Mouse (Mus musculus): ENCODE data around the gene Rem2. TPM values are rescaled to one million over a fixed set of nuclear protein-coding genes. Genes with fewer than 3 reads are reported as not detected.

The Rem2 gene
- polyA plus RNA-seq, 1 experiment from 2014 or later, result 2.0 TPM

- Histone ChIP-seq H3K9me3 (no peaks in the 10 kb centered on the region), H3K9ac (peak overlapping the region; percentile 40; the same call in 1 of the 2 replicates), H3K36me3 (peaks cover 13% of the 10 kb centered on the region), H3K27me3 (replicated peaks) (no peaks in the 10 kb centered on the region), H3K27ac (replicated peaks) (peak overlapping the region; percentile 58), H3K4me1 (peaks cover 38% of the 10 kb centered on the region), H3K4me2 (no peak overlapping the region), H3K4me3 (no peak overlapping the region)
- 22% methylated on average over 3 of the region's 3 CpGs for WGBS
- ATAC-seq (ENCODE audit: extremely low read depth, insufficient number of reproducible peaks, low FRiP score, low TSS enrichment), result no peak
Measured at GRCm38 (mm10) chr14:54445476-54445875, 30.4 kb upstream of the Rem2 start.

- Histone ChIP-seq H3K9me3 (no peaks in the 10 kb centered on the region), H3K4me3 (no peak overlapping the region), H3K36me3 (no peaks in the 10 kb centered on the region), H3K27ac (replicated peaks) (no peak overlapping the region), H3K27me3 (replicated peaks) (peaks cover 10% of the 10 kb centered on the region), H3K4me1 (peaks cover 4% of the 10 kb centered on the region), H3K4me2 (no peak overlapping the region), H3K9ac (no peak overlapping the region)
- no peak for ATAC-seq (ENCODE audit: extremely low read depth, insufficient number of reproducible peaks, low FRiP score, low TSS enrichment)
- WGBS, result 83% methylated on average over 9 of the region's 9 CpGs
Measured at GRCm38 (mm10) chr14:54453566-54453965, 22.3 kb upstream of the Rem2 start.

- Histone ChIP-seq H3K9me3 (no peaks in the 10 kb centered on the region), H3K4me1 (no peaks in the 10 kb centered on the region), H3K27me3 (replicated peaks) (peaks cover 10% of the 10 kb centered on the region), H3K4me2 (no peak overlapping the region), H3K27ac (replicated peaks) (no peak overlapping the region), H3K9ac (no peak overlapping the region), H3K4me3 (no peak overlapping the region), H3K36me3 (no peaks in the 10 kb centered on the region)
- WGBS, result 58% methylated on average over 11 of the region's 11 CpGs
- no peak for ATAC-seq (ENCODE audit: extremely low read depth, insufficient number of reproducible peaks, low FRiP score, low TSS enrichment)
Measured at GRCm38 (mm10) chr14:54454669-54455528, 21.0 kb upstream of the Rem2 start.

GRCm38 (mm10) chr14:54457907-54458569 lies 17.9 kb upstream of the Rem2 start:
- H3K27me3 ChIP-seq (replicated peaks), result no peaks in the 10 kb centered on the region
- H3K4me2 ChIP-seq, result no peak overlapping the region
- WGBS, result 73% methylated on average over 14 of the region's 14 CpGs
- no peak for ATAC-seq (ENCODE audit: extremely low read depth, insufficient number of reproducible peaks, low FRiP score, low TSS enrichment)
- H3K27ac ChIP-seq (replicated peaks), result no peak overlapping the region
- no peaks in the 10 kb centered on the region for H3K36me3 ChIP-seq
- H3K4me1 ChIP-seq, result no peaks in the 10 kb centered on the region
- no peak overlapping the region for H3K4me3 ChIP-seq
- no peak overlapping the region for H3K9ac ChIP-seq
- H3K9me3 ChIP-seq, result no peaks in the 10 kb centered on the region

GRCm38 (mm10) chr14:54462146-54462545 lies 13.8 kb upstream of the Rem2 start:
- WGBS, result 71% methylated on average over 4 of the region's 4 CpGs
- no peaks in the 10 kb centered on the region for H3K27me3 ChIP-seq (replicated peaks)
- no peaks in the 10 kb centered on the region for H3K9me3 ChIP-seq
- H3K4me2 ChIP-seq, result no peak overlapping the region
- H3K4me1 ChIP-seq, result peaks cover 18% of the 10 kb centered on the region
- no peak overlapping the region for H3K27ac ChIP-seq (replicated peaks)
- peaks cover 17% of the 10 kb centered on the region for H3K36me3 ChIP-seq
- H3K9ac ChIP-seq, result no peak overlapping the region
- ATAC-seq (ENCODE audit: extremely low read depth, insufficient number of reproducible peaks, low FRiP score, low TSS enrichment), result no peak
- no peak overlapping the region for H3K4me3 ChIP-seq

GRCm38 (mm10) chr14:54463108-54463958 lies 12.6 kb upstream of the Rem2 start:
- 14% methylated on average over 12 of the region's 12 CpGs for WGBS
- no peak for ATAC-seq (ENCODE audit: extremely low read depth, insufficient number of reproducible peaks, low FRiP score, low TSS enrichment)
- no peaks in the 10 kb centered on the region for H3K9me3 ChIP-seq
- H3K27ac ChIP-seq (replicated peaks), result peak overlapping the region; percentile 87
- H3K4me1 ChIP-seq, result peaks cover 18% of the 10 kb centered on the region
- H3K4me3 ChIP-seq, result peak overlapping the region; percentile 94
- H3K27me3 ChIP-seq (replicated peaks), result no peaks in the 10 kb centered on the region
- peak overlapping the region; percentile 77 for H3K4me2 ChIP-seq
- peak overlapping the region; percentile 91 for H3K9ac ChIP-seq
- peaks cover 29% of the 10 kb centered on the region for H3K36me3 ChIP-seq

GRCm38 (mm10) chr14:54463959-54464292 lies 12.0 kb upstream of the Rem2 start, which contains the start of gene Lrp10:
Gene Lrp10 (plus strand): TSS chr14:54464137.
- ATAC-seq (ENCODE audit: extremely low read depth, insufficient number of reproducible peaks, low FRiP score, low TSS enrichment), result peak; percentile 79
- peak within 1 kb of the TSS; percentile 94 for H3K4me3 ChIP-seq
- no peaks in the 10 kb centered on the region for H3K27me3 ChIP-seq (replicated peaks)
- H3K27ac ChIP-seq (replicated peaks), result peak within 1 kb of the TSS; percentile 87
- peak within 1 kb of the TSS; percentile 91 for H3K9ac ChIP-seq
- H3K4me2 ChIP-seq, result peak within 1 kb of the TSS; percentile 77
- WGBS, result under 1% methylated on average over 35 of the region's 35 CpGs
- peaks cover 18% of the 10 kb centered on the region for H3K4me1 ChIP-seq
- peaks cover 35% of the 10 kb centered on the region for H3K36me3 ChIP-seq
- no peaks in the 10 kb centered on the region for H3K9me3 ChIP-seq

GRCm38 (mm10) chr14:54464293-54465005 lies 11.5 kb upstream of the Rem2 start:
- H3K27me3 ChIP-seq (replicated peaks), result no peaks in the 10 kb centered on the region
- H3K4me3 ChIP-seq, result peak overlapping the region; percentile 94
- peak overlapping the region; percentile 87 for H3K27ac ChIP-seq (replicated peaks)
- peaks cover 40% of the 10 kb centered on the region for H3K36me3 ChIP-seq
- H3K4me2 ChIP-seq, result peak overlapping the region; percentile 77
- no peaks in the 10 kb centered on the region for H3K9me3 ChIP-seq
- peak; percentile 49 for ATAC-seq (ENCODE audit: extremely low read depth, insufficient number of reproducible peaks, low FRiP score, low TSS enrichment)
- peak overlapping the region; percentile 91 for H3K9ac ChIP-seq
- peaks cover 18% of the 10 kb centered on the region for H3K4me1 ChIP-seq
- under 1% methylated on average over 55 of the region's 57 CpGs for WGBS

- H3K27me3 ChIP-seq (replicated peaks), result peaks cover 4% of the 10 kb centered on the region
- H3K9ac ChIP-seq, result no peak overlapping the region
- H3K9me3 ChIP-seq, result no peaks in the 10 kb centered on the region
- 81% methylated on average over 2 of the region's 2 CpGs for WGBS
- peaks cover 23% of the 10 kb centered on the region for H3K4me1 ChIP-seq
- peaks cover 54% of the 10 kb centered on the region for H3K36me3 ChIP-seq
- no peak overlapping the region for H3K4me3 ChIP-seq
- H3K4me2 ChIP-seq, result no peak overlapping the region
- ATAC-seq (ENCODE audit: extremely low read depth, insufficient number of reproducible peaks, low FRiP score, low TSS enrichment), result no peak
- no peak overlapping the region for H3K27ac ChIP-seq (replicated peaks)
Measured at GRCm38 (mm10) chr14:54471467-54471866, 4.4 kb upstream of the Rem2 start.

GRCm38 (mm10) chr14:54472671-54473070 lies 3.2 kb upstream of the Rem2 start:
- no peak for ATAC-seq (ENCODE audit: extremely low read depth, insufficient number of reproducible peaks, low FRiP score, low TSS enrichment)
- Histone ChIP-seq H3K27ac (replicated peaks) (no peak overlapping the region), H3K36me3 (peaks cover 43% of the 10 kb centered on the region), H3K4me1 (peaks cover 29% of the 10 kb centered on the region), H3K27me3 (replicated peaks) (peaks cover 16% of the 10 kb centered on the region), H3K4me3 (no peak overlapping the region), H3K9me3 (no peaks in the 10 kb centered on the region), H3K9ac (no peak overlapping the region), H3K4me2 (no peak overlapping the region)
- WGBS, result 65% methylated on average over 5 of the region's 5 CpGs
